Mouse (Mus musculus): ENCODE results near the gene Arl3. TPM values are rescaled to one million over a fixed set of nuclear protein-coding genes. Genes with fewer than 3 reads are reported as not detected.

Arl3 gene
- total and polyA plus RNA-seq, 3 experiments = 24.1 to 46.5 (median 45.3) TPM

DNA sequence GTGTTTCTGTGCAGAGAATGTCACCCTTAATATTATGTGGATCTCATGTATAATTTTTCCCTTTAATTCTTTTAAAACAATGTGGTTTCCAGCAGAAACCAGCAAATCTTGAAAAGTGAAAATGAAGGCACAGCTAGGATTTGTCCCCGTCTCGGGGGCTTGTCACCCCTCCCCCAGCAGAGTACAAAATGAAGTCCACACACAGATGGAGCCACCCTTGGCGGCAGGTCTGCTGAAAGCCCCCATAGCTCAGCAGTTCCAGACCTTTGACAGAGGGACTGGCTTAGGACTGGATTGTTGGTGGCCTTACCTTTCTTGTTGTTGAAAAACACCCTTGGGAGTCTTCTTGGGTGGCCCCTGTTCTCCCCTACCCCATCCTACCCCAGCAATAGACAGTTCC is 91.6 kb downstream of the Arl3 start:
- Histone ChIP-seq H3K79me2 (replicated peaks; ENCODE audit: control insufficient read depth, extremely low read depth, insufficient read depth, poor library complexity, severe bottlenecking) (no peaks in the 10 kb centered on the region), H3K9me3 (replicated peaks; ENCODE audit: low read length) (no peaks in the 10 kb centered on the region), H3K4me2 (ENCODE audit: insufficient read depth, low read depth, poor library complexity, severe bottlenecking) (no peak overlapping the region), H3K4me1 (ENCODE audit: control insufficient read depth in 1 of 2, insufficient read depth in 2 of 2) (peaks cover 15 to 70% of the 10 kb centered on the region in 2 experiments), H3K27ac (ENCODE audit: insufficient read depth, low read depth) (no peak overlapping the region), H3K36me3 (replicated peaks in 1 of 2; ENCODE audit: control insufficient read depth in 1 of 2, insufficient read depth in 1 of 2, low read length in 1 of 2) (peaks cover 18 to 63% of the 10 kb centered on the region in 2 experiments), H3K4me3 (replicated peaks in 1 of 3; ENCODE audit: low read depth in 2 of 3, low read length in 2 of 3, poor library complexity in 1 of 3) (no peak overlapping the region), H3K27me3 (replicated peaks) (no peaks in the 10 kb centered on the region), H3K9ac (ENCODE audit: insufficient read depth, low read depth) (no peak overlapping the region)
- dilution Hi-C loops (cut with MboI; ENCODE audit: extremely low pct_ligation_motif_present, extremely low pct_unique_long_range_greater_than_20kb, low sequenced_read_pairs) (no loop called here), in situ Hi-C loops (cut with MboI; ENCODE audit: low pct_ligation_motif_present, low pct_unique_long_range_greater_than_20kb, low sequenced_read_pairs) (no loop called here)
- TF ChIP-seq RAD21 (IDR thresholded peaks at IDR 0.05; ENCODE audit: low read depth, low read length) = no peak
- TF ChIP-seq SIN3A (IDR thresholded peaks at IDR 0.05; ENCODE audit: low read length) = no peak
- TF ChIP-seq POLR2AphosphoS2 (IDR thresholded peaks at IDR 0.05; ENCODE audit: low read depth, low read length) = no peak
- DNase-seq (ENCODE audit: extremely low read depth) = no peak

Other genes with a start within 250 kb of the Arl3 start
- 1.3 and 2.2 TPM in 2 replicates for gene Psd, start 246.0 kb downstream of the Arl3 start, total RNA-seq (2012; rRNA removed)
- gene Psd, start 246.0 kb downstream of the Arl3 start, total RNA-seq (2014; rRNA removed) = 0.39 and 0.70 TPM in 2 replicates
- gene Psd, start 246.0 kb downstream of the Arl3 start, polyA plus RNA-seq (2012; ENCODE audit: insufficient read length, low read depth) = 20.1 and 20.6 TPM in 2 replicates
- 9.9 and 10.4 TPM in 2 replicates for gene Fbxl15, start 245.0 kb downstream of the Arl3 start, total RNA-seq (2012; rRNA removed)
- 6.8 and 9.4 TPM in 2 replicates for gene Fbxl15, start 245.0 kb downstream of the Arl3 start, total RNA-seq (2014; rRNA removed)
- gene Fbxl15, start 245.0 kb downstream of the Arl3 start, polyA plus RNA-seq (2012; ENCODE audit: insufficient read length, low read depth) = 7.3 and 7.6 TPM in 2 replicates
- 95.1 and 102 TPM in 2 replicates for gene Cuedc2, start 234.5 kb downstream of the Arl3 start, total RNA-seq (2012; rRNA removed)
- gene Cuedc2, start 234.5 kb downstream of the Arl3 start, total RNA-seq (2014; rRNA removed) = 117 and 120 TPM in 2 replicates
- 94.4 and 123 TPM in 2 replicates for gene Cuedc2, start 234.5 kb downstream of the Arl3 start, polyA plus RNA-seq (2012; ENCODE audit: insufficient read length, low read depth)
- gene Mfsd13a, start 232.1 kb downstream of the Arl3 start, total RNA-seq (2012; rRNA removed) = 4.9 and 7.6 TPM in 2 replicates
- gene Mfsd13a, start 232.1 kb downstream of the Arl3 start, total RNA-seq (2014; rRNA removed) = 2.8 and 3.1 TPM in 2 replicates
- 13.2 and 15.9 TPM in 2 replicates for gene Mfsd13a, start 232.1 kb downstream of the Arl3 start, polyA plus RNA-seq (2012; ENCODE audit: insufficient read length, low read depth)
- 1.3 and 1.4 TPM in 2 replicates for gene 2310034G01Rik, start 222.9 kb downstream of the Arl3 start, total RNA-seq (2012; rRNA removed)
- 1.5 and 1.6 TPM in 2 replicates for gene 2310034G01Rik, start 222.9 kb downstream of the Arl3 start, total RNA-seq (2014; rRNA removed)
- gene 2310034G01Rik, start 222.9 kb downstream of the Arl3 start, polyA plus RNA-seq (2012; ENCODE audit: insufficient read length, low read depth) = 1.1 and 1.4 TPM in 2 replicates
- gene Actr1a, start 177.4 kb downstream of the Arl3 start, total RNA-seq (2012; rRNA removed) = 75.7 and 87.8 TPM in 2 replicates
- 69.4 and 70.7 TPM in 2 replicates for gene Actr1a, start 177.4 kb downstream of the Arl3 start, total RNA-seq (2014; rRNA removed)
- gene Actr1a, start 177.4 kb downstream of the Arl3 start, polyA plus RNA-seq (2012; ENCODE audit: insufficient read length, low read depth) = 84.2 and 88.4 TPM in 2 replicates
- 8.7 and 9.8 TPM in 2 replicates for gene Sufu, start 176.3 kb downstream of the Arl3 start, total RNA-seq (2012; rRNA removed)
- 3.0 and 3.6 TPM in 2 replicates for gene Sufu, start 176.3 kb downstream of the Arl3 start, total RNA-seq (2014; rRNA removed)
- gene Sufu, start 176.3 kb downstream of the Arl3 start, polyA plus RNA-seq (2012; ENCODE audit: insufficient read length, low read depth) = 18.1 and 22.6 TPM in 2 replicates
- gene Trim8, start 71.5 kb downstream of the Arl3 start, total RNA-seq (2012; rRNA removed) = 11.0 and 12.0 TPM in 2 replicates
- 3.7 and 4.4 TPM in 2 replicates for gene Trim8, start 71.5 kb downstream of the Arl3 start, total RNA-seq (2014; rRNA removed)
- 23.3 and 24.9 TPM in 2 replicates for gene Trim8, start 71.5 kb downstream of the Arl3 start, polyA plus RNA-seq (2012; ENCODE audit: insufficient read length, low read depth)
- 8.5 and 9.4 TPM in 2 replicates for gene Sfxn2, start 167 bp upstream of the Arl3 start, total RNA-seq (2012; rRNA removed)
- 5.9 and 6.8 TPM in 2 replicates for gene Sfxn2, start 167 bp upstream of the Arl3 start, total RNA-seq (2014; rRNA removed)
- gene Sfxn2, start 167 bp upstream of the Arl3 start, polyA plus RNA-seq (2012; ENCODE audit: insufficient read length, low read depth) = 11.1 and 11.8 TPM in 2 replicates
- 17.4 and 20.2 TPM in 2 replicates for gene Wbp1l, start 25.9 kb upstream of the Arl3 start, total RNA-seq (2012; rRNA removed)
- gene Wbp1l, start 25.9 kb upstream of the Arl3 start, total RNA-seq (2014; rRNA removed) = 10.6 and 11.6 TPM in 2 replicates
- gene Wbp1l, start 25.9 kb upstream of the Arl3 start, polyA plus RNA-seq (2012; ENCODE audit: insufficient read length, low read depth) = 22.3 and 23.5 TPM in 2 replicates
- not detected in 2 replicates for gene Cyp17a1, start 100.0 kb upstream of the Arl3 start, total RNA-seq (2012; rRNA removed)
- not detected in 2 replicates for gene Cyp17a1, start 100.0 kb upstream of the Arl3 start, total RNA-seq (2014; rRNA removed)
- gene Cyp17a1, start 100.0 kb upstream of the Arl3 start, polyA plus RNA-seq (2012; ENCODE audit: insufficient read length, low read depth) = not detected in 2 replicates
- 6.0 and 6.6 TPM in 2 replicates for gene Borcs7, start 116.7 kb upstream of the Arl3 start, total RNA-seq (2012; rRNA removed)
- gene Borcs7, start 116.7 kb upstream of the Arl3 start, total RNA-seq (2014; rRNA removed) = 7.0 and 7.6 TPM in 2 replicates
- 12.5 and 14.5 TPM in 2 replicates for gene Borcs7, start 116.7 kb upstream of the Arl3 start, polyA plus RNA-seq (2012; ENCODE audit: insufficient read length, low read depth)
- gene As3mt, start 134.3 kb upstream of the Arl3 start, total RNA-seq (2012; rRNA removed) = 30.7 and 34.4 TPM in 2 replicates
- gene As3mt, start 134.3 kb upstream of the Arl3 start, total RNA-seq (2014; rRNA removed) = 43.3 and 50.1 TPM in 2 replicates
- gene As3mt, start 134.3 kb upstream of the Arl3 start, polyA plus RNA-seq (2012; ENCODE audit: insufficient read length, low read depth) = 47.7 and 52.1 TPM in 2 replicates
- 3.1 and 3.7 TPM in 2 replicates for gene Cnnm2, start 188.4 kb upstream of the Arl3 start, total RNA-seq (2012; rRNA removed)
- gene Cnnm2, start 188.4 kb upstream of the Arl3 start, total RNA-seq (2014; rRNA removed) = 1.8 and 2.4 TPM in 2 replicates
- 1.8 and 2.6 TPM in 2 replicates for gene Cnnm2, start 188.4 kb upstream of the Arl3 start, polyA plus RNA-seq (2012; ENCODE audit: insufficient read length, low read depth)

All from CH12.LX (cell line).